Mouse (Mus musculus): ENCODE results near the gene Cdx4.

GRCm38 (mm10) chrX:103356287-103356686, 35.1 kb downstream of the Cdx4 start, which contains the start of gene Chic1:
- TF ChIP-seq GATA1 (IDR thresholded peaks at IDR 0.05; ENCODE audit: low read length) (no peak), TAL1 (IDR thresholded peaks at IDR 0.05; ENCODE audit: low read length) (no peak)
